Mouse (Mus musculus): ENCODE data around the gene Miip.
"Not testable (repeated sequence)": the region's sequence is repeated elsewhere in the genome, so short reads cannot be mapped to it uniquely, and the experiment has no call there.

Gene Miip

GRCm38 (mm10) chr4:147869238-147869637 lies 622 bp upstream of the Miip start:
- in situ Hi-C loops (cut with MboI, MseI): no loop called here

GRCm38 (mm10) chr4:147867563-147868449 lies 810 bp downstream of the Miip start:
- in situ Hi-C loops (cut with MboI, MseI): no loop called here

GRCm38 (mm10) chr4:147866793-147867192 lies 1.8 kb downstream of the Miip start:
- in situ Hi-C loops (cut with MboI, MseI): not testable (repeated sequence)

- in situ Hi-C loops (cut with MboI, MseI): no loop called here
Observed at GRCm38 (mm10) chr4:147866056-147866455, 2.6 kb downstream of the Miip start.

- in situ Hi-C loops (cut with MboI, MseI): no loop called here
Observed at GRCm38 (mm10) chr4:147865651-147866050, 3.0 kb downstream of the Miip start.

GRCm38 (mm10) chr4:147862051-147862450 lies 6.6 kb downstream of the Miip start:
- in situ Hi-C loops (cut with MboI, MseI): no loop called here

- in situ Hi-C loops (cut with MboI, MseI): no loop called here
Observed at GRCm38 (mm10) chr4:147850776-147851175, 17.8 kb downstream of the Miip start.

- in situ Hi-C loops (cut with MboI, MseI): no loop called here
Observed at GRCm38 (mm10) chr4:147848584-147848991, 20.0 kb downstream of the Miip start.

- in situ Hi-C loops (cut with MboI, MseI): no loop called here
Observed at GRCm38 (mm10) chr4:147847614-147848583, 20.7 kb downstream of the Miip start, which contains the start of gene Zfp933. TSS of gene Zfp933 (minus strand) at chr4:147848366.

- in situ Hi-C loops (cut with MboI, MseI): no loop called here
Observed at GRCm38 (mm10) chr4:147842871-147843270, 25.7 kb downstream of the Miip start.

GRCm38 (mm10) chr4:147839282-147839681 lies 29.3 kb downstream of the Miip start:
- in situ Hi-C loops (cut with MboI, MseI): not testable (repeated sequence)

GRCm38 (mm10) chr4:147824389-147824788 lies 44.2 kb downstream of the Miip start:
- in situ Hi-C loops (cut with MboI, MseI): no loop called here

- in situ Hi-C loops (cut with MboI, MseI): not testable (repeated sequence)
Observed at GRCm38 (mm10) chr4:147821414-147821813, 47.2 kb downstream of the Miip start.

GRCm38 (mm10) chr4:147819659-147820058 lies 49.0 kb downstream of the Miip start:
- in situ Hi-C loops (cut with MboI, MseI): loop anchor here (5.0 kb wide), 1 partner anchor 252 kb away; no protein-coding TSS in a partner anchor

GRCm38 (mm10) chr4:147814592-147815167 lies 53.9 kb downstream of the Miip start:
- in situ Hi-C loops (cut with MboI, MseI): loop anchor here (5.0 kb wide), 1 partner anchor 247 kb away; no protein-coding TSS in a partner anchor

- in situ Hi-C loops (cut with MboI, MseI): no loop called here
Observed at GRCm38 (mm10) chr4:147813249-147813765, 55.3 kb downstream of the Miip start.
